Mouse (Mus musculus): ENCODE data around the gene Wdr81. TPM values are rescaled to one million over a fixed set of nuclear protein-coding genes. Genes with fewer than 3 reads are reported as not detected.

Gene Wdr81
- 5.6 and 6.6 TPM in 2 replicates for polyA plus RNA-seq (2016; fragmentation: Nextera tagmentation; extraction: Ambion mirVana)

GRCm38 (mm10) chr11:75453991-75454930 is at the start of gene Wdr81:
Wdr81 (minus strand) TSS chr11:75454717.
- H3K27me3 ChIP-seq (ENCODE audit: low read depth, poor library complexity, severe bottlenecking) = peaks cover 8% of the 10 kb centered on the region
- H3K27ac ChIP-seq = peak within 1 kb of the TSS; percentile 80

GRCm38 (mm10) chr11:75498126-75498525 is 43.6 kb upstream of the Wdr81 start:
- no peaks in the 10 kb centered on the region for H3K27me3 ChIP-seq (ENCODE audit: low read depth, poor library complexity, severe bottlenecking)
- H3K36me3 ChIP-seq = peaks cover 100% of the 10 kb centered on the region
- H3K4me1 ChIP-seq = no peaks in the 10 kb centered on the region
- no peak overlapping the region for H3K4me3 ChIP-seq
- H3K9me3 ChIP-seq (replicated peaks) = no peaks in the 10 kb centered on the region
- 84% methylated on average over 1 of the region's 1 CpGs for WGBS
- H3K27ac ChIP-seq = no peak overlapping the region
- DNase-seq (ENCODE audit: low spot score) = no peak

More at GRCm38 (mm10) chr11:75453991-75454930, at the start of gene Wdr81:
- H3K4me1 ChIP-seq = peaks cover 26% of the 10 kb centered on the region
- peak; percentile 96 for DNase-seq (ENCODE audit: low spot score)
- H3K36me3 ChIP-seq = peaks cover 15% of the 10 kb centered on the region
- H3K9me3 ChIP-seq (replicated peaks) = no peaks in the 10 kb centered on the region
- 2% methylated on average over 56 of the region's 56 CpGs for WGBS
- H3K4me3 ChIP-seq = peak within 1 kb of the TSS; percentile 76

DNA sequence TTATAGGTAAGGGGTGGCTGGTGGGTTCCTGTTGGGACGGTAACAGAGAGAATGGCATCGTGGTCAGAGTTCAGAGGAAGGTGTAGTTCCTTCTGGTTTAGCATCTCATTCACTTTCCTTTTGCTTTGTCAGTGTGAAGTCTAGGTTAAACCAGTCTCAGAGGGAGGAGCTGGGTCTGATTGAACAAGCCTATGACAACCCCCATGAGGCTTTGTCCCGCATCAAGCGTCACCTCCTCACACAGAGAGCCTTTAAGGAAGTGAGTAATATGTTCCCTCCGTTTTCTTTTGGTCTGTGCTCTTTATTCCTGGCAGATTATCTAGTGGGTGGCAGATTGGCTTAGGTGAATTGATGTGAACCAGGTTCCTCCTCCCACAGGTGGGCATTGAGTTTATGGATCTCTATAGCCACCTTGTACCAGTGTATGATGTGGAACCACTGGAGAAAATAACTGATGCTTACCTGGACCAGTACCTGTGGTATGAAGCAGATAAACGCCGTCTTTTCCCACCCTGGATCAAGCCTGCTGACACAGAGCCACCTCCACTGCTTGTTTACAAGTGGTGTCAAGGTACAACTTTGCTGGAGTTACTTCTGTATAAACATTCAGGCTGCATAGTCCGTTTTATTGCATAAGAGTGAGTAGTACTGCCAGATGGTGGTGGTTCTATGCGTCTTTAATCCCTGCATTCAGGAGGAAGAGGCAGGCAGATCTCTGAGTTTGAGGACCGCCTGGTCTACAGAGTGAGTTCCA is 40.0 kb upstream of the Wdr81 start:
- H3K9me3 ChIP-seq (replicated peaks) = no peaks in the 10 kb centered on the region
- 93% methylated on average over 10 of the region's 10 CpGs for WGBS
- H3K4me3 ChIP-seq = no peak overlapping the region
- peaks cover 100% of the 10 kb centered on the region for H3K36me3 ChIP-seq
- no peaks in the 10 kb centered on the region for H3K4me1 ChIP-seq
- DNase-seq (ENCODE audit: low spot score) = no peak
- no peaks in the 10 kb centered on the region for H3K27me3 ChIP-seq (ENCODE audit: low read depth, poor library complexity, severe bottlenecking)
- no peak overlapping the region for H3K27ac ChIP-seq

GRCm38 (mm10) chr11:75487496-75487895 is 33.0 kb upstream of the Wdr81 start:
- H3K27ac ChIP-seq = peak overlapping the region; percentile 98
- WGBS = 44% methylated on average over 6 of the region's 6 CpGs
- peaks cover 48% of the 10 kb centered on the region for H3K36me3 ChIP-seq
- H3K4me1 ChIP-seq = peaks cover 14% of the 10 kb centered on the region
- H3K9me3 ChIP-seq (replicated peaks) = no peaks in the 10 kb centered on the region
- no peaks in the 10 kb centered on the region for H3K27me3 ChIP-seq (ENCODE audit: low read depth, poor library complexity, severe bottlenecking)
- no peak for DNase-seq (ENCODE audit: low spot score)
- H3K4me3 ChIP-seq = peak overlapping the region; percentile 90

DNA sequence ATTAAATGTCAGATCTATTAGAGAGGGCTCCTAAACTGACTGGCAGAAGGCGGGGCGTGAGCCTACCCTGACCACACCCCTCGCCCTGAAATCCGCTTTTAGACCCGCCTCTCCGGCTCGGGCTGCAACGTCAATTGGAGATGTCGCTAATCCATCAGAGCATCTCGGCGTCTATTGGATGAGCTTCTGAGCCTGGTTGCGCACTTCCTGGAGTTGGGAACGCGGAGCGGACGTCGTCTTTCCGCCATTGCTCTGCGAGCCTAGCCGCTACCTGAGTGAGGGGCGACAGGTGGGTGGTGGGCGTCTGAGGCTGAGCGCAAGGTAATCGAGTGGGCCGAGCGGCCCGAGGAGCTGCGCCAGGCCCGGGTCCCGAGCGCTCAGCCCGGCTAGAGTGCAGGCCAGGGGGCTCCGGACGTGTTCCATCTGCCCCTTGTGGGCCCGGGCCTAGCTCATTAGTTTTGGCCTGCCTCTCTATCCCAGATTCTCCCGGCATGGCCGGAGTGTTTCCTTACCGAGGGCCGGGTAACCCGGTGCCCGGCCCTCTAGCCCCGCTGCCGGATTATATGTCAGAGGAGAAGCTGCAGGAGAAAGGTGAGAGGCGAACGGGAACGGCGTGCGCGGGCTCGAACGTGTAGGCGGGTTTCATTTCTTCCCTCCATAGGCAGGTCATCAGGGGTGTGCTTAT is 32.2 kb upstream of the Wdr81 start, which contains the start of gene Prpf8:
Prpf8 (plus strand) TSS at position 216 of the 685 bp plus-strand sequence.
- Histone ChIP-seq H3K27me3 (ENCODE audit: low read depth, poor library complexity, severe bottlenecking) (no peaks in the 10 kb centered on the region), H3K4me3 (peak within 1 kb of the TSS; percentile 90)
- WGBS = under 1% methylated on average over 52 of the region's 52 CpGs

GRCm38 (mm10) chr11:75486192-75486591 is 31.7 kb upstream of the Wdr81 start:
- DNase-seq (ENCODE audit: low spot score) = no peak
- Histone ChIP-seq H3K4me1 (peaks cover 14% of the 10 kb centered on the region), H3K9me3 (replicated peaks) (no peaks in the 10 kb centered on the region), H3K36me3 (peaks cover 35% of the 10 kb centered on the region), H3K27ac (peak overlapping the region; percentile 98; the same call in 1 of the 2 replicates), H3K4me3 (peak overlapping the region; percentile 90), H3K27me3 (ENCODE audit: low read depth, poor library complexity, severe bottlenecking) (no peaks in the 10 kb centered on the region)
- WGBS = 17% methylated on average over 3 of the region's 3 CpGs

More for the DNA sequence above, 32.2 kb upstream of the Wdr81 start, which contains the start of gene Prpf8:
- peak; percentile 92 for DNase-seq (ENCODE audit: low spot score)
- Histone ChIP-seq H3K36me3 (peaks cover 40% of the 10 kb centered on the region), H3K4me1 (peaks cover 14% of the 10 kb centered on the region), H3K9me3 (replicated peaks) (no peaks in the 10 kb centered on the region), H3K27ac (peak within 1 kb of the TSS; percentile 98)

- no peak overlapping the region for H3K4me3 ChIP-seq
- no peak for DNase-seq (ENCODE audit: low spot score)
- H3K4me1 ChIP-seq = peaks cover 2% of the 10 kb centered on the region; the same call in 1 of the 2 replicates
- no peaks in the 10 kb centered on the region for H3K9me3 ChIP-seq (replicated peaks)
- no peaks in the 10 kb centered on the region for H3K36me3 ChIP-seq
- no peak overlapping the region for H3K27ac ChIP-seq
- 0 out of 2 replicates have a peak, but pooled peaks cover 6% of the 10 kb centered on the region for H3K27me3 ChIP-seq (ENCODE audit: low read depth, poor library complexity, severe bottlenecking)
- 64% methylated on average over 7 of the region's 7 CpGs for WGBS
These were observed 18.9 kb upstream of the Wdr81 start for GRCm38 (mm10) chr11:75473376-75473775.

DNA sequence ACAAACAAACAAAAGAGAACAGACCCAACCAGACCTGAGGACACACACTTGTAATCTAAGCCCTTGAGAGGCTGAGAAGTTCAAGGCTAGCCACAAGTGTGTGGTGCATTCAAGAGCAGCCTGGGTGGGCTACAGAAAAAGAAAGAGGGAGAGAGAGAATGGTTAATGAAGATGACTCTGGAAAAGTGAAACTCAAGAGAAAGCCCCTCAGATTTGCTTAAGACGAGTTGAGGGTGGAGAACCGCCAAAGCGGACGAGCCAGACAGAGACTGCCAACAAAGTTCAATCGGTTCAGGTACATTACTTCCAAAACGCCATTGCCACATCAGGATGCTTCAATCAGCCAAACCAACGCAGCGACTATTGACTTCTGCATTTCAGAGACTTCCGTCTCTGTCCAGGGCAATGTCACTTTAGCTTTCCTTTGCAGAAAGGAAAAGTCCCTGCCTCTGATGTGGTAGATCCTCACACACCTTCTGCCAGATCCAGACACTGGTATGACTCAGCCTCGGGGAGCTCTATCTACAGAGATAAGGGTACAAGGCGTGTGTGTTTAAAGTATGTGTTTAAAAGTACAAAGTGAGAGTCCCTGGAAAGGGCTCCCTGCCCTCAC is 18.1 kb upstream of the Wdr81 start:
- 0 out of 2 replicates have a peak, but pooled peaks cover 7% of the 10 kb centered on the region for H3K27me3 ChIP-seq (ENCODE audit: low read depth, poor library complexity, severe bottlenecking)
- no peak overlapping the region for H3K4me3 ChIP-seq
- H3K9me3 ChIP-seq (replicated peaks) = no peaks in the 10 kb centered on the region
- no peak overlapping the region for H3K27ac ChIP-seq
- peaks cover 10% of the 10 kb centered on the region for H3K4me1 ChIP-seq
- WGBS = 90% methylated on average over 11 of the region's 11 CpGs
- no peaks in the 10 kb centered on the region for H3K36me3 ChIP-seq
- DNase-seq (ENCODE audit: low spot score) = no peak

GRCm38 (mm10) chr11:75470675-75471074 is 16.2 kb upstream of the Wdr81 start:
- no peak overlapping the region for H3K4me3 ChIP-seq
- no peaks in the 10 kb centered on the region for H3K9me3 ChIP-seq (replicated peaks)
- no peak overlapping the region for H3K27ac ChIP-seq
- H3K36me3 ChIP-seq = peaks cover 3% of the 10 kb centered on the region; the same call in 1 of the 2 replicates
- 0 out of 2 replicates have a peak, but pooled peaks cover 7% of the 10 kb centered on the region for H3K27me3 ChIP-seq (ENCODE audit: low read depth, poor library complexity, severe bottlenecking)
- H3K4me1 ChIP-seq = peaks cover 11% of the 10 kb centered on the region
- 88% methylated on average over 3 of the region's 3 CpGs for WGBS
- DNase-seq (ENCODE audit: low spot score) = no peak

GRCm38 (mm10) chr11:75469261-75469660 is 14.7 kb upstream of the Wdr81 start:
- H3K36me3 ChIP-seq = peaks cover 12% of the 10 kb centered on the region; the same call in 1 of the 2 replicates
- 91% methylated on average over 4 of the region's 4 CpGs for WGBS
- H3K27ac ChIP-seq = no peak overlapping the region
- no peak overlapping the region for H3K4me3 ChIP-seq
- H3K27me3 ChIP-seq (ENCODE audit: low read depth, poor library complexity, severe bottlenecking) = 0 out of 2 replicates have a peak, but pooled peaks cover 7% of the 10 kb centered on the region
- peaks cover 11% of the 10 kb centered on the region for H3K4me1 ChIP-seq
- DNase-seq (ENCODE audit: low spot score) = no peak
- H3K9me3 ChIP-seq (replicated peaks) = no peaks in the 10 kb centered on the region

- Histone ChIP-seq H3K9me3 (replicated peaks) (no peaks in the 10 kb centered on the region), H3K27me3 (ENCODE audit: low read depth, poor library complexity, severe bottlenecking) (0 out of 2 replicates have a peak, but pooled peaks cover 7% of the 10 kb centered on the region), H3K27ac (peak overlapping the region; percentile 82), H3K4me1 (peaks cover 16% of the 10 kb centered on the region), H3K4me3 (peak overlapping the region; percentile 55), H3K36me3 (peaks cover 12% of the 10 kb centered on the region; the same call in 1 of the 2 replicates)
- 74% methylated on average over 7 of the region's 7 CpGs for WGBS
- DNase-seq (ENCODE audit: low spot score) = no peak
These were observed 13.9 kb upstream of the Wdr81 start for GRCm38 (mm10) chr11:75468410-75468809.

All from limb, embryonic 10.5 days (tissue).